Mouse (Mus musculus) olfactory bulb, adult 2 months (tissue): ENCODE data around the gene Rundc1. TPM values are rescaled to one million over a fixed set of nuclear protein-coding genes. Genes with fewer than 3 reads are reported as not detected.
"Not testable (repeated sequence)": the region's sequence is repeated elsewhere in the genome, so short reads cannot be mapped to it uniquely, and the experiment has no call there.

Source experiments
- H3K27ac ChIP-seq: fragments of 200-500 bp; 2 replicates; pipeline ENCODE4 v1.5.1; 2012; ENCODE audit warnings: low read depth, low read length; ENCODE audit not compliant: insufficient read depth
- H3K4me1 ChIP-seq: fragments of 200-500 bp; 2 replicates; pipeline ENCODE4 v1.6.1; 2012; ENCODE audit warnings: low read length; ENCODE audit not compliant: control insufficient read depth, insufficient read depth
- H3K4me3 ChIP-seq: fragments of 200-500 bp; 2 replicates; pipeline ENCODE4 v1.5.1; 2012; ENCODE audit warnings: mild to moderate bottlenecking, low read depth, low read length, moderate library complexity; ENCODE audit not compliant: insufficient read depth
- CTCF ChIP-seq: fragments of 200-500 bp; IDR thresholded peaks from 2 replicates; pipeline ENCODE4 v1.5.1; 2012; ENCODE audit warnings: low read depth, mild to moderate bottlenecking, low read length, moderate library complexity; ENCODE audit not compliant: insufficient read depth
- POLR2A ChIP-seq: fragments of 200-500 bp; IDR thresholded peaks from 2 replicates; pipeline ENCODE4 v1.6.1; 2012; ENCODE audit warnings: mild to moderate bottlenecking, low read depth, low read length, moderate library complexity; ENCODE audit not compliant: insufficient read depth
- WGBS: fragments of 180-500 bp; shearing (Covaris S2); methylation state at CpG from one replicate; pipeline ENCODE4 v1.1.7; 2018; 5-methylcytosine and 5-hydroxymethylcytosine counted together
- polyA plus RNA-seq: library from polyadenylated mRNA; stranded (reverse); fragments of >200 nt; gene quantifications from 2 replicates; pipeline ENCODE4 v1.2.4, GENCODE M21; 2012; ENCODE audit warnings: low replicate concordance; ENCODE audit not compliant: missing spikeins, insufficient read depth, insufficient read length

The Rundc1 gene
- not detected in 2 replicates for polyA plus RNA-seq

DNA sequence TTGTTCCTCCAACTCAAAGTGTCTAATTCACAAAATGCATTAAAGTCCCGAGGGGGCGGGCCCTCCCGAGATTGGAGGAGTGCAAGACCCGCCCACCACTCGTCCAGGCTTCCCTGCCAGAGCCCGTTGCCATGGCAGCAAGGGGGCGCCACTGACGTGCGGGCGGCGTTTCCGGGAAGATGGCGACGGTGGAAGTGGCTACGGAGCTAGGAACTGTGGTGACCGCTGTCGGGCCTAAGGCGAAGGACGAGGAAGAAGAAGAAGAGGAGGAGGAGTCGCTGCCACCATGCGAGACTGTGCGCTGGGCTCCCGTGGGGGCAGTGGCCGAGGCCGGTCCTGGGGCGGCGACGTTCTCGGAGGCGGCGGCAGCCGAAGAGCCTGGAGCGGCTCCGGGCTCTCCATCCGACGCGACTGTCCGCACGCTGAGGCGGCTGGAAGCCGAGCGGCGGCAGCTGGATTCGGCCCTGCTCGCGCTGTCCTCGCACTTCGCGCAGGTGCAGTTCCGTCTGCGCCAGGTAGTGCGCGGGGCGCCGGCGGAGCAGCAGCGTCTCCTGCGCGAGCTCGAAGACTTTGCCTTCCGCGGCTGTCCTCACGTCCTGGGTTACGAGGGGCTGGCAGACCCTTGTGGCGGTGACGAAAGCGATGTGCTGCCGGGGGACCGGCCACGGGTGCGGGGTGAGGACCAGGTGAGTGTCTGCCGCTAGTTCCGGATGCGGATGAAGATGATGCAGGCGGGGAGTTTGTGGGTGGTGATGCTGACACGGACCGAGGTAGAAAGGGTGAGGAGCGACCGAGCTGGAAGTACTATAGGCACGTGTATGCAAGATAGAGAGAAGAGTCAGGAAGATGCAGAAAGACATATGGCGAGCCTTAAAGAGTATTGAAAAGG, at the start of gene Rundc1, which contains the start of gene Ptges3l:
Gene Rundc1, plus strand, starts transcription at position 161 of the 889 bp plus-strand sequence.
Gene Ptges3l, minus strand, starts transcription at position 409 of the 889 bp plus-strand sequence.
- under 1% methylated on average over 81 of the region's 81 CpGs for WGBS
- peak within 1 kb of the TSS; percentile 70 for H3K4me3 ChIP-seq
- H3K27ac ChIP-seq = peak within 1 kb of the TSS; percentile 43; the same call in 1 of the 2 replicates
- peaks cover 9% of the 10 kb centered on the region for H3K4me1 ChIP-seq
- TF ChIP-seq CTCF (no peak), POLR2A (peak; percentile 67)

DNA sequence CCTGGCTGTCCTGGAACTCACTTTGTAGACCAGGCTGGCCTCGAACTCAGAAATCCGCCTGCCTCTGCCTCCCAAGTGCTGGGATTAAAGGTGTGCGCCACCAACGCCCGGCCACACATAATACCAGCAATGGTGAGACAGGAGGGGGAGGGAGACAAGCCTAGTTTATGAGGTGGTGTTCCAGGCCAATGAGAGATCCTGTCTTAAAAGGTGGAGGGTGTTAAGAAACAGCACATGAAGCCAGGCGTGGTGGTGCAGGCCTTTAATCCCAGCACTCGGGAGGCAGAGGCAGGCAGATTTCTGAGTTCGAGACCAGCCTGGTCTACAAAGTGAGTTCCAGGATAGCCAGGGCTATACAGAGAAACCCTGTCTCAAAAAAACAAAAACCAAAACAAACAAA, 46.7 kb upstream of the Rundc1 start:
- H3K4me1 ChIP-seq, H3K4me3 ChIP-seq, H3K27ac ChIP-seq: not testable (repeated sequence)
- 92% methylated on average over 8 of the region's 8 CpGs for WGBS

DNA sequence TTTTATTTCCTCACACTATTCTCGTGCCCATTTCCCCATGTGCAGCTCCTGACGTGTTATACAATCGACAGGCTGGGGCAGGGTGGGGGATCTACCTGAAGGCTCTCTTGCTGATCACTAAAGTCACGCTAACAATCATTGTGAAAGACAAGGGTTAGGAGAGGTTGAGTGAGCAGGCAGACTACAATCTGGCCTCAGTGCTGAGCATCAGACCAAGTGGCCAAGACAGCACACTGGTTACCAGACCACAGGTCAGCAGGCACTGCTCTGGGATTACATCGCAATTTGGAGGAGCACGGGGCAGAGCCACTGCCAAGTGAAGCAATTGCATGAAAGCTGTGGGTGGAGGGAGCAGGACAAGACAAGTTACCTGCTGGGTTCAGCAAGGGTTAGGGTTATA, 46.0 kb upstream of the Rundc1 start:
- H3K4me3 ChIP-seq = no peak overlapping the region
- TF ChIP-seq CTCF = no peak
- no peak for TF ChIP-seq POLR2A
- H3K27ac ChIP-seq = no peak overlapping the region
- 84% methylated on average over 6 of the region's 6 CpGs for WGBS
- no peaks in the 10 kb centered on the region for H3K4me1 ChIP-seq

DNA sequence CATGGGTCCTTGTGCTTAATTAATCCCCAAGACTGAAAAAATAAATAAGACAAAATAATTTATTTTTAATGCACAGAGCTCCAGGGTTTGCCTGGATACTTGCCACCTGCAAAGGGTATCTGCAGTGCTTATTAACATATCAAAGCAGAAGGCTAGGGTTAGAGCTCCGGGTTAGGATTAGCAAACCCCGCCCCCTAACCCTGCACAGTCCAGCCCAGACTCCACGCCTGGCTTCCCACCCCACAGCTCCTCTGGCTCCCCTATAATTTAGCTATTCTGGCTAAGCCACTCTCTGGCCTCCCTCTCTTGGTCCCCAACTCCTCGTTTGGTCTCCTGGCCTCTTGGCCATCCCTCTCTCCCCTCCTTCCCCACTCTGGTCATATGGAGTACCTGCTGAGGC, 43.1 kb upstream of the Rundc1 start:
- no peak overlapping the region for H3K27ac ChIP-seq
- no peak for TF ChIP-seq POLR2A
- no peak for TF ChIP-seq CTCF
- 6% methylated on average over 4 of the region's 4 CpGs for WGBS

DNA sequence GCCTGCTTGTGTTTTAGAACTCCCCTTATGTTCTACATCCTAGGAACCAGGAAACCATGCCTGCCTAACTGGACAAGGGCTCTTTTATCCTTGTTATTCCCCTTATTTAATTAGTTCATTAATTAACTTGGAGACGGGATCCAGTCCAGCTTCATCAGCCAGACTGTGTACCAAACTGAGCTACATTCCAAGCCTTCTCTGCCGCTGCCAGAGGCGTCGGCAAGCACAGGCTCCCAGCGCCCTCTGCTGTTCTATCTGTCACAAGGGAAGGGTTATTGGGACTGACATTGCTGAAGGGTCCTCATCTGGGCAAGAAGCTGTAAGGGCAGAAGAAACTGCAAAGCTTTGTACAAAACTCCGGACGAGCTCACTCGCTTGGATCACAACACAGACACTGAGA, 29.8 kb upstream of the Rundc1 start:
- Histone ChIP-seq H3K4me1 (no peaks in the 10 kb centered on the region), H3K4me3 (no peak overlapping the region), H3K27ac (no peak overlapping the region)
- WGBS = 3% methylated on average over 8 of the region's 8 CpGs
- peak; percentile 75 for TF ChIP-seq CTCF
- no peak for TF ChIP-seq POLR2A

More for the DNA sequence above, 43.1 kb upstream of the Rundc1 start:
- H3K4me1 ChIP-seq = no peaks in the 10 kb centered on the region
- H3K4me3 ChIP-seq = no peak overlapping the region

DNA sequence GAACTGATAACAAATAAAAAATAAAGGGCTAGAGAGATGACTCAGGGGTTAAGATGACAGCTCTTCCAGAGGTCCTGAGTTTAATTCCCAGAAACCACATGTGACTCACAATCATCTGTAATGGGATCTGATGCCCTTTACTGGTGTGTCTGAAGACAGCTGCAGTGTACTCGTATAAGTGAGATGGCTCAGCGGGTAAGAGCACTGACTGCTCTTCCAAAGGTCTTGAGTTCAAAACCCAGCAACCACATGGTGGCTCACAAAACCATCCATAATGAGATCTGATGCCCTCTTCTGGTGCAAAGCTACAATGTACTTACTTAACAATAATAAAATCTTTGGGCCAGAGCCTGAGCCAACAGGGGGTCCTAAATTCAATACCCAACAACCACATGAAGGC, 9.6 kb upstream of the Rundc1 start:
- TF ChIP-seq POLR2A = no peak
- 91% methylated on average over 2 of the region's 2 CpGs for WGBS
- H3K27ac ChIP-seq = no peak overlapping the region

DNA sequence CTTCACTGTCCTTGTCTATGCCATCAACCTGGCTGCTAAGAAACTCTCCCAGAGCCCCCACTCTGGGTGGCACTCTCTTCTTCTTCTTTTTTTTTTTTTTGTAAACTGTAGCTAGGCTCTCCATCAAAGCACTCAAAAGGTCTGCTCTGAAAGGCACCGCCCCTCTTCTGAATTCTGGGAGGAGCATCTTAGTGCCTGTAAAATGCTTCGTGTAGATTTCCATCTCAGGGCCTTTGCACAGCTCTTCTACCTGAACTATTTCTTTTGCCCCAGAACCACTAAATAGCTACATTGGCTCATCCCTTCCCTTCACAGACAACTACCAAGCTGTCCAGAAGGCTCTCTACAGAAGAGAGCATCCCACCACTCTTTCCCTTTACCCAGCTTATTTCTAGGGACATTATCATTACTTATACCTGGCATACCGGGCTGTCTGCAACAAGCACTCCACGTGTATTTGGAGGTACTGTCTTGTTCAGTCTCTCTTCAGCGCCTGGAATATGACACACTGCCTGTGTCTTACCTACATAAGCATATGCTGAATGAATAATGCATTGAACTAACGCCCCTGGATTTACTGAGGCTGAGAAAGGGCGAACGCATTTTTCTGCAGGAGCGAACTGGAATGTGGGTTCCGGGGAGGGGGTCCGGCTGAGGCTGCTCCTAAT, 8.3 kb upstream of the Rundc1 start:
- 1% methylated on average over 11 of the region's 11 CpGs for WGBS
- H3K4me3 ChIP-seq = peak overlapping the region; percentile 96
- no peak for TF ChIP-seq POLR2A
- TF ChIP-seq CTCF = no peak
- H3K27ac ChIP-seq = no peak overlapping the region
- no peaks in the 10 kb centered on the region for H3K4me1 ChIP-seq

More for the DNA sequence above, 9.6 kb upstream of the Rundc1 start:
- no peaks in the 10 kb centered on the region for H3K4me1 ChIP-seq
- H3K4me3 ChIP-seq = no peak overlapping the region

DNA sequence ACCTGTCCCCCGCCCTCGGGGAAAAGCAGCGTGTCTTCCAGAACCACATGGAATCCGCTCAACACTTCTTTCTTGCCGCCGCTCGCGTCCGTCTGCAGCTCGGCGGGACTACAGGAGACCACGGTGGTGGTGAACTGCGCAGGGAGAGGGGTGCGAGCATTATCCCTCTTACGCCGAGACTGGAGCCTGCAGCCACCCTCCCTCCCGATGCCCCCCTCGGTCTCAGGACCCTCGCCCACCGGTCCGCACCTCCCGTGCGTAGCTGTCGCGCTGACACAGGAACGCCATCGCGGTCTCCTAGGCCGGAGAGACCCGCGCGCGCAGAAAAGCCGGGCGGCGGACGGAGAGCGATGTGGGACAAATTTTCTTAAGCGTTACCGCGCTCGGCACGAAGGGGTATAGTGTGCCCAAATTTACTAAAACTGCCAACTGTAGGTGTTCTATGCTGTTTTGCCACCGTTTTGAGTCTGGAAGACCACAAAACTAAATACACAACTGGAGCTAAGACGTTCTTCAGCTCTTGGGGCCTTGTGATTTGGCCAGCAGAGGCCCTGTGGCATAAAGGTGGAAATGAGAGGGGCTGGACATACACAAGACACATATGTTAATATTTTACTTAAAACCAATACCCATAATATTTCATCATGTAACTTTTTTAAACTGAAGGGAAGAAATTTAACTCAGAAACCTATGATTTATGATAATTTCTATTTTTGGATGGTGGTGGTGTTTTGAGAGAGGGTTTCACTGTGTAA, 7.6 kb upstream of the Rundc1 start, which contains the start of gene Aarsd1:
Gene Aarsd1, minus strand, starts transcription at position 515 of the 755 bp plus-strand sequence.
- whole genome bisulfite sequencing = under 1% methylated on average over 45 of the region's 45 CpGs
- Histone ChIP-seq H3K4me1 (no peaks in the 10 kb centered on the region), H3K27ac (0 out of 2 replicates have a peak within 1 kb of the TSS, but pooled peaks have one; percentile 10), H3K4me3 (peak within 1 kb of the TSS; percentile 96)
- TF ChIP-seq POLR2A (peak; percentile 81), CTCF (no peak)
